Mouse (Mus musculus) forebrain, embryonic 11.5 days (tissue): ENCODE measurements around the gene Iqschfp. TPM values are rescaled to one million over a fixed set of nuclear protein-coding genes. Genes with fewer than 3 reads are reported as not detected.

Experiments
- ATAC-seq: fragments of 200-750 bp; cut with Nextera tagmentation; replicated peaks from 2 replicates; pipeline ENCODE4 v1.8.0; 2017; ENCODE audit warnings: moderate TSS enrichment; ENCODE audit not compliant: low FRiP score
- DNase-seq: peaks from one replicate; pipeline ENCODE4 v3.0.0-alpha.2; 2017; ENCODE audit warnings: low spot score
- H3K27ac ChIP-seq: fragments of 300-500 bp; sonication (generic); 2 replicates; pipeline ENCODE4 v1.5.1; 2014; ENCODE audit warnings: low read depth, low read length
- H3K27me3 ChIP-seq: fragments of 300-500 bp; sonication (generic); 2 replicates; pipeline ENCODE4 v1.6.1; 2014; ENCODE audit warnings: mild to moderate bottlenecking, low read length, mixed read lengths; ENCODE audit not compliant: control insufficient read depth, insufficient read depth
- H3K36me3 ChIP-seq: fragments of 300-500 bp; sonication (generic); 2 replicates; pipeline ENCODE4 v1.6.1; 2014; ENCODE audit warnings: mild to moderate bottlenecking, low read length, moderate library complexity, mixed read lengths; ENCODE audit not compliant: control insufficient read depth, insufficient read depth
- H3K4me1 ChIP-seq: fragments of 300-500 bp; sonication (generic); replicated peaks from 2 replicates; pipeline ENCODE4 v1.6.1; 2014; ENCODE audit warnings: low read length, mixed read lengths; ENCODE audit not compliant: control insufficient read depth, insufficient read depth
- H3K4me2 ChIP-seq: fragments of 300-500 bp; sonication (generic); 2 replicates; pipeline ENCODE4 v1.6.1; 2014; ENCODE audit warnings: low read depth, mild to moderate bottlenecking, low read length, moderate library complexity, mixed read lengths; ENCODE audit not compliant: severe bottlenecking
- H3K4me3 ChIP-seq: fragments of 300-500 bp; sonication (generic); 2 replicates; pipeline ENCODE4 v1.5.1; 2014; ENCODE audit warnings: low read depth, low read length
- H3K9ac ChIP-seq: fragments of 300-500 bp; sonication (generic); 2 replicates; pipeline ENCODE4 v1.6.1; 2014; ENCODE audit warnings: low read length
- H3K9me3 ChIP-seq: fragments of 300-500 bp; sonication (generic); 2 replicates; pipeline ENCODE4 v1.6.1; 2016; ENCODE audit warnings: low read length, mixed read lengths; ENCODE audit not compliant: control insufficient read depth
- WGBS: fragments of 180-500 bp; shearing (Covaris S2); extraction: QIAGEN DNeasy Blood & Tissue Kit; methylation state at CpG from one replicate; pipeline ENCODE4 v1.1.7; 2014; 5-methylcytosine and 5-hydroxymethylcytosine counted together
- polyA plus RNA-seq: library from polyadenylated mRNA; unstranded; fragments of >200 nt; fragmentation: Nextera tagmentation; extraction: Ambion mirVana; gene quantifications from 2 replicates; pipeline ENCODE4 v1.2.1, GENCODE M21; 2014

Iqschfp gene
- polyA plus RNA-seq, 1 experiment from 2014 or later = 1.3 TPM

DNA sequence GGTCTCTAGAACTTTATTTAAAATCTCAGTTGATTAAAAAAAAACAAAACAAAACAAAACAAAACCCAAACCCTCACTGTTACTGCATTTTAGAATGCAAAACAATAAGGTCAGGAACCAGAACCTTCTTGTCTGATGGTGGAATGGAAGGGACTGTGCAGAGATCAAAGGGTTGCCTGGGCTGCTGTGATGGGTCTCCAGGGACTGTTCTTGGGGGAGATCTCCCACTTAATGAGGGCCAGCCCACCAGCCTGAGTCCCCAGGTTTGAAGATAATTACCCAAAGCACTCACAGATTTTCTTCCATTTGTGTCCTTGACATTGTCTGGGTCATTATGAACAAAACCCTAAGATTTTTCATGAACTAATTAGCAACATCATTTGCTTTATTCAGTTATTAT, 4.8 kb upstream of the Iqschfp start:
- H3K4me1 ChIP-seq = 0 out of 2 replicates have a peak, but pooled peaks cover 5% of the 10 kb centered on the region
- no peak overlapping the region for H3K4me2 ChIP-seq
- H3K4me3 ChIP-seq = no peak overlapping the region
- H3K9ac ChIP-seq = no peak overlapping the region
- H3K27me3 ChIP-seq = no peaks in the 10 kb centered on the region
- no peaks in the 10 kb centered on the region for H3K9me3 ChIP-seq
- H3K27ac ChIP-seq = no peak overlapping the region
- H3K36me3 ChIP-seq = no peaks in the 10 kb centered on the region
- ATAC-seq (no peak), DNase-seq (no peak)

DNA sequence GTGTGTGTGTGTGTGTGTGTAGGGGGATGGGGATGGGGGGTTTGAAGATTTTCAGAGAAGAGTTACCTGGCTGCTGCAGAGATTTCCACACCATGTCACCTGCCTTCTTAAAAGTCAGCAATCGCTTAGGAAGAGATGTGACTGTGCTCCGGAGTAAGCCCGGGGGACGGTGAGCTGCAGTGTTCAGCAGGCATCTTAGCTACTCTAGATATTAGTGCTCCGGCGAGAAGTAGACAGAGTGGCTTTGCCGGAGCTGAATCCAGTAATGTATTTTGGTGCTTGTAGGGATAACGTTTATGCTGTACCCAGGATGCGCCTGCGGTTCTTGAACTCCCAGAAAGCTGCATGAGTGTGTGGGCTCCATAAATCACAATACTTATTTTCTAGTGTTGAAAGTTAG, 736 bp downstream of the Iqschfp start:
- H3K36me3 ChIP-seq = no peaks in the 10 kb centered on the region
- H3K27me3 ChIP-seq = no peaks in the 10 kb centered on the region
- ATAC-seq (no peak), DNase-seq (peak; percentile 53)
- no peak overlapping the region for H3K4me2 ChIP-seq
- H3K27ac ChIP-seq = no peak overlapping the region
- H3K9ac ChIP-seq = no peak overlapping the region
- no peaks in the 10 kb centered on the region for H3K9me3 ChIP-seq
- no peaks in the 10 kb centered on the region for H3K4me1 ChIP-seq
- H3K4me3 ChIP-seq = no peak overlapping the region
- 86% methylated on average over 10 of the region's 10 CpGs for WGBS

- Histone ChIP-seq H3K27ac (no peak overlapping the region), H3K4me3 (no peak overlapping the region), H3K4me1 (no peaks in the 10 kb centered on the region), H3K9me3 (no peaks in the 10 kb centered on the region), H3K27me3 (no peaks in the 10 kb centered on the region), H3K4me2 (no peak overlapping the region), H3K36me3 (no peaks in the 10 kb centered on the region), H3K9ac (no peak overlapping the region)
- DNase-seq = no peak
- WGBS = 79% methylated on average over 4 of the region's 4 CpGs
- no peak for ATAC-seq
These were observed 10.5 kb downstream of the Iqschfp start for GRCm38 (mm10) chr3:67902517-67902916.

- Histone ChIP-seq H3K4me2 (no peak overlapping the region), H3K9ac (no peak overlapping the region), H3K36me3 (no peaks in the 10 kb centered on the region), H3K4me1 (no peaks in the 10 kb centered on the region), H3K4me3 (no peak overlapping the region), H3K27ac (no peak overlapping the region), H3K9me3 (no peaks in the 10 kb centered on the region), H3K27me3 (no peaks in the 10 kb centered on the region)
- ATAC-seq (no peak), DNase-seq (no peak)
- WGBS = 90% methylated on average over 2 of the region's 2 CpGs
These were observed 16.6 kb downstream of the Iqschfp start for GRCm38 (mm10) chr3:67908586-67908985.

- DNase-seq = no peak
- Histone ChIP-seq H3K4me2 (no peak overlapping the region), H3K27me3 (no peaks in the 10 kb centered on the region), H3K27ac (no peak overlapping the region), H3K9ac (no peak overlapping the region), H3K4me1 (no peaks in the 10 kb centered on the region), H3K9me3 (no peaks in the 10 kb centered on the region), H3K4me3 (no peak overlapping the region), H3K36me3 (no peaks in the 10 kb centered on the region)
- ATAC-seq = no peak
- WGBS = 78% methylated on average over 3 of the region's 3 CpGs
These were observed 26.1 kb downstream of the Iqschfp start for GRCm38 (mm10) chr3:67918098-67918497.

DNA sequence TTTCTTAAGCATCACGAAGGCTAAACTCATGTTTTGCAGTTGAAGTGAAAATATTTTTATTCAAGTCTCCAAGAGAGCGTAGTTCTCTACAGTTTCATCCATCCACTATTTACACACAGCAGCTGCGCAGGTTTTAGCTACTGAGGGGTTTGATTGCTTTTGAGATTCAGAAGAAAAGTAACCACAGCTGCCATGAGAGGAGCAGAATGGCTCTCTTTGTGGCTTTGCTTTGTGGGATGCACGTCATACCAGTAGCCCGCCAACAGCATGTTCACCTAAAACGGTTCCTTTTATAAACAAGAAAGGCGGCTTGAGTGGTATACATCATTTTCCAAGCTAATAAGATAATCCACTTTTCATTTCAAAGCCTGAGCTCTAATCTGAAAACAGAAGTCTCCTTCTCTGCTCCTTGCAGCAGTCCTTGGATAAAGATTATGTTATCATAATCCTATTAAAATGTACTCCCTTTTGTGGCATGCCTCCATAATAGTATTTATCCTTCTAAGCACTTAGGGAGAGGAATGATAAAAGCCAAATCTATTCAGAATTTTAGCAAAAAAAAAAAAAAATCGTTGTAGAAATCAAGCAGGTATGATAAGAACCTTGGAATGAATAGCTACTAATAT, 26.7 kb downstream of the Iqschfp start:
- H3K9ac ChIP-seq = no peak overlapping the region
- DNase-seq = no peak
- no peaks in the 10 kb centered on the region for H3K27me3 ChIP-seq
- no peaks in the 10 kb centered on the region for H3K9me3 ChIP-seq
- WGBS = 50% methylated on average over 8 of the region's 8 CpGs
- no peak overlapping the region for H3K27ac ChIP-seq
- H3K4me3 ChIP-seq = no peak overlapping the region
- no peaks in the 10 kb centered on the region for H3K36me3 ChIP-seq
- no peak overlapping the region for H3K4me2 ChIP-seq
- H3K4me1 ChIP-seq = no peaks in the 10 kb centered on the region
- ATAC-seq = peak; percentile 55

DNA sequence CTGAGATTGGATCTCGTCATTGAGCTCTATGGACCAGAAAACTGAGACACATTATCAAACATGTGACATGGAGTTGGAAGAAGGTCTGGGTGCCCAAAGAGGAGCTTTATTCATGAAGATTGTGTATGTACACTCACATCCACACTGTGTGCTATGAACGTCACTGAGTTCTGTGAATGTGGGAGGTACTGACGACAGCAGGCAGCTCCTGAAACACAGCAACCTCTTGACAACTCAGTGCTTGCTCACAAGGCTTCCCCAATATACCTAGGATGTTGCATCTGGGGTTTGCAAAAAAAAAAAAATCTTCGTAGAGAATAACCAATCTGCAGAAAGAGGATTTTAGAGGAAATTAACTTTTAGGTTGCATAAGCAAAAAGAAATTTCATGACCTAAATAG, 31.1 kb downstream of the Iqschfp start:
- WGBS = 84% methylated on average over 4 of the region's 4 CpGs
- no peak overlapping the region for H3K27ac ChIP-seq
- no peaks in the 10 kb centered on the region for H3K9me3 ChIP-seq
- H3K36me3 ChIP-seq = no peaks in the 10 kb centered on the region
- H3K9ac ChIP-seq = no peak overlapping the region
- no peaks in the 10 kb centered on the region for H3K4me1 ChIP-seq
- H3K27me3 ChIP-seq = no peaks in the 10 kb centered on the region
- H3K4me3 ChIP-seq = no peak overlapping the region
- ATAC-seq = no peak
- no peak for DNase-seq
- H3K4me2 ChIP-seq = no peak overlapping the region

GRCm38 (mm10) chr3:67925453-67925852, 33.4 kb downstream of the Iqschfp start:
- 64% methylated on average over 2 of the region's 2 CpGs for WGBS
- DNase-seq = no peak

DNA sequence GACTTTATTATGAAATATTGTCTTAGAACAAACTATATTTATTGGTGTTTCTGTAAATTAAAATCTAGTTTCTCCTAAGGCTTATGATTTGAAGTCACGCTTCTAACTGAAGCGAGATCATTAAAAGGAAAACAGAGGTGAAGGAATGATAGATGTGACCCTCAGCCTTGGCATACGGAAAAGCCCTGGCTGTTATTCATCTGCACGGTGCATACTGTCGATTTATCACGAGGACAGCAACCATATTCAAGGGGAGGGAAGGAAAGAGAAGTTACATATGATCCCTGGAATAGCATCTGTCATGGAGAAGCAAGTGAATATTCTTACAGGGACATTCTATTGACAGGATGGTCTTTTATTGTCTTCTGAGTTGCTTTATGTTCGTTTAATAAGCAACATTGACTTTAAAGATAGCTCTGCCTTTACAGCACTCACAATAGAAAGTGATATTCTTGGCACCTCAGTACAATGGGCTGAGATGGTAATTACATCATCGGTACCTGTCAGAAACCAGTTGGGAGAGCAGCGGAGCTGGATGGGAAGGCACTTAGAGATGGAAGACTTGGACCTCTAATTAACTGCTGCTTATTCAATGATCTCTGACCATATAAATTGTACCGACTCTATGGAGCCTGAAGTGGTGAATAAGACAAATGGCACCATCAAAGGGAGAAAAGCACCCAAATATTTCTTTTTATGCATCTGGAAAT, 38.5 kb downstream of the Iqschfp start:
- Histone ChIP-seq H3K27me3 (no peaks in the 10 kb centered on the region), H3K9me3 (no peaks in the 10 kb centered on the region), H3K4me1 (no peaks in the 10 kb centered on the region), H3K27ac (no peak overlapping the region), H3K4me2 (no peak overlapping the region), H3K4me3 (no peak overlapping the region), H3K36me3 (no peaks in the 10 kb centered on the region), H3K9ac (no peak overlapping the region)
- 85% methylated on average over 10 of the region's 10 CpGs for WGBS
- DNase-seq (no peak), ATAC-seq (no peak)

More at GRCm38 (mm10) chr3:67925453-67925852, 33.4 kb downstream of the Iqschfp start:
- Histone ChIP-seq H3K27ac (no peak overlapping the region), H3K4me3 (no peak overlapping the region), H3K27me3 (no peaks in the 10 kb centered on the region), H3K4me1 (no peaks in the 10 kb centered on the region), H3K36me3 (no peaks in the 10 kb centered on the region), H3K9me3 (no peaks in the 10 kb centered on the region), H3K9ac (no peak overlapping the region), H3K4me2 (no peak overlapping the region)
- ATAC-seq = no peak
